Mouse (Mus musculus) lung, embryonic 14.5 days (tissue): ENCODE data around the gene Sumo2. TPM values are rescaled to one million over a fixed set of nuclear protein-coding genes. Genes with fewer than 3 reads are reported as not detected.
A peak's percentile ranks its signal among the peaks of the same experiment; 100 is the strongest.

Source experiments
- ATAC-seq: fragments of 200-750 bp; cut with Nextera tagmentation; 2 replicates; pipeline ENCODE4 v1.8.0; 2017; ENCODE audit warnings: mild to moderate bottlenecking, moderate TSS enrichment, moderate library complexity; ENCODE audit not compliant: insufficient read depth
- DNase-seq: peaks from one replicate; pipeline ENCODE4 v3.0.0-alpha.2; 2015
- H3K27ac ChIP-seq: fragments of 300-500 bp; sonication (generic); 2 replicates; pipeline ENCODE4 v1.5.1; 2014; ENCODE audit warnings: low read depth, mild to moderate bottlenecking, moderate library complexity
- H3K27me3 ChIP-seq: fragments of 300-500 bp; sonication (generic); 2 replicates; pipeline ENCODE4 v1.6.1; 2014; ENCODE audit warnings: low read length, control low read depth; ENCODE audit not compliant: insufficient read depth
- H3K36me3 ChIP-seq: fragments of 300-500 bp; sonication (generic); 2 replicates; pipeline ENCODE4 v1.6.1; 2014; ENCODE audit warnings: control low read depth; ENCODE audit not compliant: insufficient read depth
- H3K4me1 ChIP-seq: fragments of 300-500 bp; sonication (generic); 2 replicates; pipeline ENCODE4 v1.6.1; 2014; ENCODE audit warnings: antibody characterized with exemption, control low read depth; ENCODE audit not compliant: insufficient read depth
- H3K4me2 ChIP-seq: fragments of 300-500 bp; sonication (generic); 2 replicates; pipeline ENCODE4 v1.6.1; 2014; ENCODE audit warnings: mild to moderate bottlenecking
- H3K4me3 ChIP-seq: fragments of 300-500 bp; sonication (generic); 2 replicates; pipeline ENCODE4 v1.5.1; 2014; ENCODE audit warnings: low read depth, low read length
- H3K9ac ChIP-seq: fragments of 300-500 bp; sonication (generic); 2 replicates; pipeline ENCODE4 v1.6.1; 2014
- H3K9me3 ChIP-seq: fragments of 300-500 bp; sonication (generic); 2 replicates; pipeline ENCODE4 v1.6.1; 2016; ENCODE audit warnings: low read depth, low read length, control low read depth
- CTCF ChIP-seq: IDR thresholded peaks from 2 replicates; pipeline ENCODE4 v1.5.1; 2016; ENCODE audit warnings: antibody characterized with exemption, low read depth
- WGBS: fragments of 180-500 bp; shearing (Covaris S2); extraction: QIAGEN DNeasy Blood & Tissue Kit; methylation state at CpG from one replicate; pipeline ENCODE4 v1.1.7; 2014; 5-methylcytosine and 5-hydroxymethylcytosine counted together
- polyA plus RNA-seq: library from polyadenylated mRNA; unstranded; fragments of >200 nt; fragmentation: Nextera tagmentation; extraction: Ambion mirVana; gene quantifications from 2 replicates; pipeline ENCODE4 v1.2.1, GENCODE M21; 2014

Sumo2 gene
- polyA plus RNA-seq, 1 experiment from 2014 or later, result 1,096 TPM

- Histone ChIP-seq H3K4me1 (peaks cover 7% of the 10 kb centered on the region), H3K9me3 (no peaks in the 10 kb centered on the region), H3K4me2 (peak overlapping the region; percentile 39; the same call in 1 of the 2 replicates), H3K4me3 (0 out of 2 replicates have a peak overlapping the region, but pooled peaks have one; percentile 4), H3K9ac (0 out of 2 replicates have a peak overlapping the region, but pooled peaks have one; percentile 15), H3K27ac (peak overlapping the region; percentile 75), H3K27me3 (no peaks in the 10 kb centered on the region), H3K36me3 (no peaks in the 10 kb centered on the region)
- ATAC-seq, result peak; percentile 43
- TF ChIP-seq CTCF, result peak; percentile 99
- DNase-seq, result peak; percentile 99
- whole genome bisulfite sequencing, result 10% methylated on average over 15 of the region's 15 CpGs
These were observed 62.3 kb downstream of the Sumo2 start for GRCm38 (mm10) chr11:115473626-115474275.

Other genes with a start within 250 kb of the Sumo2 start
- gene Fads6, start 238.6 kb downstream of the Sumo2 start, polyA plus RNA-seq, result 0.14 and 0.18 TPM in 2 replicates
- gene Otop2, start 229.1 kb downstream of the Sumo2 start, polyA plus RNA-seq, result not detected in 2 replicates
- gene Ush1g, start 214.2 kb downstream of the Sumo2 start, polyA plus RNA-seq, result not detected in 2 replicates
- 0.12 TPM in 1 of 2 replicates, not detected in the other for gene Otop3, start 201.5 kb downstream of the Sumo2 start, polyA plus RNA-seq
- gene Hid1, start 168.5 kb downstream of the Sumo2 start, polyA plus RNA-seq, result 7.4 and 9.2 TPM in 2 replicates
- 17.7 and 19.8 TPM in 2 replicates for gene Cdr2l, start 154.4 kb downstream of the Sumo2 start, polyA plus RNA-seq
- 230 and 242 TPM in 2 replicates for gene Mrpl58, start 132.5 kb downstream of the Sumo2 start, polyA plus RNA-seq
- 817 and 850 TPM in 2 replicates for gene Atp5h, start 116.3 kb downstream of the Sumo2 start, polyA plus RNA-seq
- 21.6 and 22.2 TPM in 2 replicates for gene Kctd2, start 116.1 kb downstream of the Sumo2 start, polyA plus RNA-seq
- not detected in 2 replicates for gene Trim80, start 95.7 kb downstream of the Sumo2 start, polyA plus RNA-seq
- 0.28 and 0.64 TPM in 2 replicates for gene Slc16a5, start 73.8 kb downstream of the Sumo2 start, polyA plus RNA-seq
- gene Armc7, start 60.6 kb downstream of the Sumo2 start, polyA plus RNA-seq, result 5.7 and 8.0 TPM in 2 replicates
- 76.0 and 79.4 TPM in 2 replicates for gene Nt5c, start 44.4 kb downstream of the Sumo2 start, polyA plus RNA-seq
- 518 and 521 TPM in 2 replicates for gene Jpt1, start 21.9 kb downstream of the Sumo2 start, polyA plus RNA-seq
- 203 and 213 TPM in 2 replicates for gene Nup85, start 28.2 kb upstream of the Sumo2 start, polyA plus RNA-seq
- 93.3 and 95.6 TPM in 2 replicates for gene Mrps7, start 67.6 kb upstream of the Sumo2 start, polyA plus RNA-seq
- gene Gga3, start 67.8 kb upstream of the Sumo2 start, polyA plus RNA-seq, result 22.5 and 22.7 TPM in 2 replicates
- gene Mif4gd, start 76.7 kb upstream of the Sumo2 start, polyA plus RNA-seq, result 21.8 and 22.3 TPM in 2 replicates
- gene Slc25a19, start 92.0 kb upstream of the Sumo2 start, polyA plus RNA-seq, result 18.5 and 22.5 TPM in 2 replicates
- gene Grb2, start 172.3 kb upstream of the Sumo2 start, polyA plus RNA-seq, result 41.5 and 48.7 TPM in 2 replicates
- gene Tmem94, start 229.2 kb upstream of the Sumo2 start, polyA plus RNA-seq, result 18.5 and 20.9 TPM in 2 replicates